Comparison of ENCODE assay signal across 16 mouse cellular contexts in genomic region chr19:41519121-41519520, GRCm38 (mm10).
"Had no signal": no experiment of that assay in that cellular context is flagged by ENCODE, and none has a peak within 500 bp of the region (broad histone marks: within the 10 kb centered on the region; RNA-seq: fewer than 3 reads in every experiment).

No protein-coding gene starts in this region.

- H3K9ac ChIP-seq: liver, embryonic 12.5 days; liver, embryonic 14.5 days; lung, embryonic 14.5 days; midbrain, embryonic 13.5 days; midbrain, embryonic 15.5 days; neural tube, embryonic 13.5 days; neural tube, embryonic 15.5 days; stomach, embryonic 15.5 days had no signal

- H3K27ac ChIP-seq: liver, embryonic 12.5 days; liver, embryonic 14.5 days; midbrain, embryonic 13.5 days; midbrain, embryonic 15.5 days; neural tube, embryonic 13.5 days; neural tube, embryonic 15.5 days; stomach, embryonic 15.5 days; stomach, postnatal 0 days had no signal

- H3K4me2 ChIP-seq: liver, embryonic 12.5 days; lung, embryonic 14.5 days; midbrain, embryonic 13.5 days; midbrain, embryonic 15.5 days; neural tube, embryonic 13.5 days; neural tube, embryonic 15.5 days; stomach, embryonic 15.5 days had no signal

- H3K36me3 ChIP-seq: liver, embryonic 12.5 days; midbrain, embryonic 13.5 days; midbrain, embryonic 15.5 days; neural tube, embryonic 13.5 days; neural tube, embryonic 15.5 days; stomach, embryonic 15.5 days had no signal

- ATAC-seq: liver, embryonic 12.5 days; midbrain, embryonic 13.5 days; midbrain, embryonic 15.5 days had no signal

- H3K9me3 ChIP-seq: liver, embryonic 12.5 days; midbrain, embryonic 13.5 days; midbrain, embryonic 15.5 days; neural tube, embryonic 13.5 days; neural tube, embryonic 15.5 days; stomach, embryonic 15.5 days had no signal

- DNase-seq: lung, adult 18-20 months; lung, embryonic 14.5 days; lung, postnatal 10 days; lung, postnatal 4 days; right cerebral cortex, postnatal 14 days; thymus, adult 2 months; thymus, postnatal 14 days; thymus, postnatal 36 days had no signal

- H3K4me3 ChIP-seq: liver, embryonic 12.5 days; midbrain, embryonic 13.5 days; midbrain, embryonic 15.5 days; neural tube, embryonic 13.5 days; neural tube, embryonic 15.5 days; stomach, embryonic 15.5 days had no signal

- H3K27me3 ChIP-seq: liver, embryonic 12.5 days; midbrain, embryonic 13.5 days; midbrain, embryonic 15.5 days; neural tube, embryonic 13.5 days; neural tube, embryonic 15.5 days; stomach, embryonic 15.5 days had no signal
